Mouse (Mus musculus) left cerebral cortex, postnatal 10 days (tissue): ENCODE results near the gene Btbd10. TPM values are rescaled to one million over a fixed set of nuclear protein-coding genes. Genes with fewer than 3 reads are reported as not detected.
A peak's percentile ranks its signal among the peaks of the same experiment; 100 is the strongest.

ENCODE experiments used
- DNase-seq, 2 experiments: peaks; one replicate each; pipeline ENCODE4 v3.0.0; 2021 to 2022; ENCODE audit warnings: low spot score in 2 of 2, mixed read lengths in 1 of 2; ENCODE audit errors: extremely low spot score in 1 of 2
- intact Hi-C: fragments of 180-260 bp; cut with DNase I; formaldehyde crosslinking; loops from one replicate; pipeline ENCODE4 v1.15.1; 2025
- total RNA-seq, 2 experiments: library from RNA; stranded (reverse); gene quantifications; 2 replicates each; pipeline ENCODE4 v1.2.3; 2021

Gene Btbd10
- total RNA-seq, 2 experiments from 2014 or later, result 63.0 to 67.6 TPM

DNA sequence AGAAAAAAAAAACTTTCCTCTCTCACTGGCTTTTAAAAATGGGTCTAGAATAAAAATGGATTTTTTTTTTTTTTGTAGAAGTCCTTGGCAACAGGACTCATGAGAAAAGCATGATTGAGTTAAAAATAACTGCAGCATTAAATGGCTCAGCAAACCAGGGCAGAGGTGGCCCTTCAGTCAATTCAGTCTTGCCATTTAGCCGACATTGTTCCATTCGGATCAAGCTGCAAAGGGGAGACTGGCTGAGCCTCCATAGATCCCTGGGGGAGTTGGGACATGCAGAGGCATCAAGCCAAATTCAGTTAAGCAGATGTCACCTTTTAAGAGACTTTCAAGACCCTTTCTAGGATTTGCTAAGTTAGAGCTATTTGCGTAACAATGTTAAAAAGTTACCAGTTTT lies 59.1 kb downstream of the Btbd10 start:
- intact Hi-C loops, result loop anchor here (2.0 kb wide), 1 partner anchor 167 kb away; no protein-coding TSS in a partner anchor
- no peak for DNase-seq

- DNase-seq, result no peak
- intact Hi-C loops, result no loop called here
Observed at GRCm38 (mm10) chr7:113297813-113298212, 71.4 kb downstream of the Btbd10 start.

DNA sequence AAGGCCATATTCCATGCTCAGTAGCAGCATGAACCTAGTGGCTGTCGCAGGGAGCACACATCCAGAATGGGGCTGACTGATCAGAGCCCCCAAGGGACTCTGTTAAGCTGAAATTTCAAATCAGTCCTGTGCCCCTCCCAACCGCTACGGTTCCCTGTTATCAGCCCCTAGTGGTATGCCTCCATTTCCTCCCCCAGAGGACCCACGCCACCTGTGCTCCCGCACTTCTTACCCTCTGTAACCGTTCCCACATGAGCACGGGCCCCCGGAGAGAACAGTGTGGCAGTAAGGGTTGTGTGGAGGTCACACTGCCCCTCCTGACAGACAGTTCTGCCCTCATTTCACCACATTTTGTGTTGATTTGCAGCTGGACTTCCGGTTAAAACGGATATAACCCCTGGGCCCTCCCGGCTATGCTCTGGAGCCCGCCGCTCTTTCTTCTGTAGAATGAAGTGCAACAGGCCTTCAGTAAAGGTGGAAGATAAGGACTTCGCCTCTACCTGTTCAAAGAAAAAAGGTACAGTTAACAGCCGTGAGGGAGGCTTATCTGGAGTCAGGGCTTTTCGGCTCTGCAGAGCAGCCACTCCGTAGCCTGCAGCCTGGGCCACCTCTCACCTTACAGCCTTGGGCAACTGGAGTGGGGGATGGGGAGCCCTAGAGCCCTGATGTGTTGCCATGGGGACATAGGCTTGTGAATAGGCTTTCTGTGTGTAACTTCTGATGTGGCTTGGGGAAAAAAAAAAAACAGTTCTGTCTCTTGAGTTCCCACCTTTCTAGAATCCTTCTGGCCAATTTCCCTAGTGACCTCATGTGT lies 73.9 kb downstream of the Btbd10 start:
- intact Hi-C loops, result no loop called here

GRCm38 (mm10) chr7:113294598-113294997 lies 74.6 kb downstream of the Btbd10 start:
- DNase-seq, result no peak
- intact Hi-C loops, result no loop called here

More for the DNA sequence above, 73.9 kb downstream of the Btbd10 start:
- no peak for DNase-seq

DNA sequence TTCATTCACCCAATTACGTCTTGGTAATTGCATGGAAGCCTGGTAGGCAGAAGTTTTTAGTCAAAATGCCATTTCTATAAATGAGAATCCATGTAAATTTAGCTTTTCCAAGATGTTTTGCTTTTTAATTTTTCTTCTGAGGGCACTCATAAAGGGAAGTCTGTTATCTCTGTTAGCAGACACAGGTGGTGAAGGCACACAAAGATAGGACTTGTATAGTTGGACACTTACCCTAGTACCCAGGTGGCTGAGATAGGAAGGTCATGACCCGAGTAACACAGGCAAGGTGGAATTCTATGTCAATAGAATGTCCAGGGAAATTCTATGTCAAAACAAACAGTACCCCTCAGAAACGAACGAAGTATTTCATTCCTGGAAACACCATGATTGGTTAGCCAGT lies 77.0 kb downstream of the Btbd10 start:
- intact Hi-C loops, result no loop called here
- DNase-seq, result no peak

DNA sequence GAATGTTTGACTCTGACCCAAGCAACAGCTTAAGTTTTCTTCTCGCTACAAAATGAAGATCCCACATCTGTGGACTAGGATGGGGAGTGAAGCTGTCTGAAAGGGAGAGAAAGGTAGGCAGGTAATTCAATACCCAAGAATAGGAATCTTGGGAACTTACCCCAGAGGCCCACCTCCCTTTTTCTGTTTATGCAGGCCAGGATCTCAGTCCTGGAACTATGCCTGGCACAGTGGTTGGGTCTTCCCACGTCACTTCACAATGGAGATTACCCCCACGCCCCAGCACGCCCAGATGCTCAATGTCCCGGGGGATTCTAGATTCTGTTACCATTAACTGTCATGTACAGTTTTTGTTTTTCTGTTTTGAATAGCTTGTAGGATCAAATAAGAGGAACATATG lies 77.5 kb downstream of the Btbd10 start:
- no peak for DNase-seq
- intact Hi-C loops, result no loop called here

GRCm38 (mm10) chr7:113289211-113289610 lies 80.0 kb downstream of the Btbd10 start:
- no peak for DNase-seq
- intact Hi-C loops, result no loop called here

DNA sequence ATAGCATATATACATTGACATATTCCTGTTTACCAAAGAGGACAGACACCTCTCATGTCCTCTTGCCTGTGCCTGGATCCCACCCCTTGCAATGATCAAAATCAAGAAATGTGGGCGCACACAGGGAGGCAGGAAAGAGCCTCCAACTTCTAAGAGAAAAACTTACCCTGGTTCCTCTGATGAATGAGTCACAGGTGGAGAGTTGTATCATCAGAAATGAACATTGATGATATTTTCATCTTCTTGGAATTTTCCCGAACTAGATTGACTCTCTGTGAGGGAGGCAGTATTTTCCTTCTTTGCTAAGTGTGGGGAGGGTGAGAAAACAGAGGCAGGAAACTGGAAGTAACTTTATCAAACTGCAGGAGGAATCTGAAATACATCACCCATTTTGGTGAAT lies 83.8 kb downstream of the Btbd10 start:
- DNase-seq, result no peak
- intact Hi-C loops, result no loop called here

GRCm38 (mm10) chr7:113279246-113279645 lies 89.9 kb downstream of the Btbd10 start:
- DNase-seq, result no peak
- intact Hi-C loops, result loop anchor here (10.0 kb wide), 1 partner anchor 364 kb away; no protein-coding TSS in a partner anchor

- intact Hi-C loops, result loop anchor here (10.0 kb wide), 1 partner anchor 364 kb away; no protein-coding TSS in a partner anchor
- DNase-seq, result no peak
Observed at GRCm38 (mm10) chr7:113278493-113278892, 90.7 kb downstream of the Btbd10 start.

DNA sequence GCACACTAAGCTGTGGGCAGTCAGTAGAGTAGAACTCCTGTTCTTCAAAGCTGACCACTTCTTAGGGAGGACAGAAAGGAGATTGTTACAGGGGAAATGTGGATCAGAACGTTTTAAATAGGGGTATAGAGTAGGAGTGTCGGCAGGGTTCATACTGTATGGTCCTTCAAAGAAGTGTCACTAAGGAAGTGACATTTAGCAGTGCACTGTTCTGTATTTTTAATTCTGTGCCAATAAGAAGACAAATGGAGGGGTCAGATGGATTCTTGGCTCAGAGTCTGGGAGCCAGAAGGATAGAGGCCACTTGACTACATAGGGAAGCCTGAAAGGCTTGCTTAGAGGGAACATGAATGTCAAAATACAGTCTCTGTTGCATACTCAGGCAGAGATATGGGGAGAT lies 91.9 kb downstream of the Btbd10 start:
- DNase-seq, result no peak

GRCm38 (mm10) chr7:113272338-113272997 lies 96.7 kb downstream of the Btbd10 start:
- DNase-seq, result no peak
- intact Hi-C loops, result loop anchor here (10.0 kb wide), 1 partner anchor 358 kb away; no protein-coding TSS in a partner anchor

More for the DNA sequence above, 91.9 kb downstream of the Btbd10 start:
- intact Hi-C loops, result loop anchor here (10.0 kb wide), 1 partner anchor 362 kb away; no protein-coding TSS in a partner anchor

DNA sequence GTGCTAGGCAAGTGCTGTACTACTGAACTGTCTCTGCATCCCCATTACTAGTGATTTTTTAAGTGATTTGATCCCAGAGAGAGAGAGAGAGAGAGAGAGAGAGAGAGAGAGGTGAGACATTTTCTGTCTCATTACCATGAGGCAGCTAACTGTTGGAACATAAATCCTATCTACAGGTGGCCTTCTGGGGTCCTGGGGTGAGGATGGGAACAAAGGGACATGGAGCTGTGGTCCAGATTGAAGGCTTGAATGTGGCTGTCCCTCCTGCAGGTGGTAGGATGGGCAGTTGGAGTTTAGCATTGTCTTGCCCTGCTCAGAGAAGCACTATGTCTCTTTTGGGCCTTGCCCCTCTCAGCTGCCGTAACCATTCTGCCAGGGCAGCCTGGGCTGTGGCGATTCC lies 98.2 kb downstream of the Btbd10 start:
- intact Hi-C loops, result loop anchor here (10.0 kb wide), 1 partner anchor 356 kb away; no protein-coding TSS in a partner anchor
- DNase-seq, result no peak

GRCm38 (mm10) chr7:113270551-113270950 lies 98.6 kb downstream of the Btbd10 start:
- DNase-seq, result peak in 1 of 2 experiments; percentile 62
- intact Hi-C loops, result loop anchor here (10.0 kb wide), 1 partner anchor 356 kb away; no protein-coding TSS in a partner anchor

GRCm38 (mm10) chr7:113269921-113270320 lies 99.3 kb downstream of the Btbd10 start:
- intact Hi-C loops, result loop anchor here (2.0 to 10.0 kb wide), 2 partner anchors 127 to 355 kb away; no protein-coding TSS in a partner anchor
- DNase-seq, result no peak

- DNase-seq, result no peak
- intact Hi-C loops, result loop anchor here (2.0 kb wide), 1 partner anchor 126 kb away; no protein-coding TSS in a partner anchor
Observed at GRCm38 (mm10) chr7:113269081-113269480, 100.1 kb downstream of the Btbd10 start.

DNA sequence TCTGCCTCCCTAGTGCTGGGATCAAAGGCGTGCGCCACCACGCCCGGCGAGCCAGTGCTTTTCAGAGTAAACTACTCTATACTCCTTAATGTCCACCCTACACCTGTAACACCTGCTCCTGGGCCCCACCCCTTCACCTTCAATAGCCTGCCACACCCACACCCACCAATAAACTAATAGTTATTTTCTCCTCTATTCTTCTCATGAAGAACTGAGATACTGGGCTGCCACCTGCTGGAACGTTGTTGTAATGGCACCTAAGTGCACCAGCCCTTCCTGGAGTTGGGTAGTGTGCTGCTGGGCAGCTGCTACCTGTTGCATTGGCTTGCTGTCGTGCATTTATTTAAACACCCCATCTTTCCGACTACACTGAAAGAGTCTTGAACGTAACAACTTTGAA lies 100.9 kb downstream of the Btbd10 start:
- peak in 1 of 2 experiments; percentile 71 for DNase-seq
- intact Hi-C loops, result loop anchor here (2.0 kb wide), 1 partner anchor 125 kb away; no protein-coding TSS in a partner anchor
